Mouse (Mus musculus) G1E (cell line): ENCODE measurements at regions not wholly inside any gene's neighbourhood (a gene's known extent, or its start where the extent isn't known, plus 50 kb on each side); places are given as distances from the start of the nearest gene placed in this dataset.

Experiments used
- CTCF ChIP-seq: IDR thresholded peaks from 2 replicates; pipeline ENCODE4 v1.5.1; 2012; ENCODE audit warnings: low read depth, low read length, inconsistent platforms, mixed read lengths
- GATA1 ChIP-seq: IDR thresholded peaks from 2 replicates; pipeline ENCODE4 v1.6.1; 2012; ENCODE audit warnings: borderline replicate concordance, low read length, inconsistent platforms, mixed read lengths
- GATA2 ChIP-seq: IDR thresholded peaks from 2 replicates; pipeline ENCODE4 v1.6.1; 2012; ENCODE audit warnings: low read depth, low read length, inconsistent platforms, borderline replicate concordance
- POLR2AphosphoS5 ChIP-seq: IDR thresholded peaks from 2 replicates; pipeline ENCODE4 v1.6.1; 2012; ENCODE audit warnings: low read depth, low read length, inconsistent platforms; ENCODE audit not compliant: insufficient replicate concordance

DNA sequence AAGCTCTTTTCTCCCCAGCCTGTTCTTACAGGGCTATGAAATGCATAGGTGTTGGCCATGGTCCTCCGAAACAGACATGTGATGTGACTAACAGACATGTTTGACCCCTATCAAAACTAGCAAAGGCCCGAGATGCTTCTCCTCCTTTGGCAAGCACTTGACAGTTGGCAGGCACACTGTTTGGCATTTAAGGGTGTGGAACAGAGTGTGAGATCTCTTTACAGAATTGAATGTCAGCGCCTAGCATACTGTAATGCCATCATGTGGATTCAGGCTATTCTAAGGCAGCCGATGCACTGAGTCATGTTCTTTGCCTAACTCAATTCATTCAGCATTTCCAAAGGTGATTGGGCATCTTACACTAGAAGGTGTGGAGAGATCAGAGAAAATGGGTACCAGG is 156.8 kb upstream of the Arrdc4 start:
- TF ChIP-seq CTCF (no peak), GATA2 (no peak), GATA1 (no peak), POLR2AphosphoS5 (no peak)
